Mouse (Mus musculus) gastrocnemius, postnatal 14 days (tissue): Measurements from ENCODE around the gene Ceacam16. TPM values are rescaled to one million over a fixed set of nuclear protein-coding genes. Genes with fewer than 3 reads are reported as not detected.
A peak's percentile ranks its signal among the peaks of the same experiment; 100 is the strongest.

ENCODE experiments used
- DNase-seq: peaks from one replicate; pipeline ENCODE4 v3.0.0; 2021; ENCODE audit warnings: mixed read lengths
- intact Hi-C: fragments of 180-260 bp; cut with DNase I; formaldehyde crosslinking; loops from one replicate; pipeline ENCODE4 v1.15.1; 2025; ENCODE audit warnings: low total_unique reads
- total RNA-seq, 2 experiments: library from RNA; stranded (reverse); gene quantifications; 2 replicates each; pipeline ENCODE4 v1.2.3; 2021

Ceacam16 gene
- total RNA-seq, 2 experiments from 2014 or later: 0.12 TPM; not detected in 1

- no peak for DNase-seq
- intact Hi-C loops: no loop called here
Measured at GRCm38 (mm10) chr7:19851858-19852570, 9.1 kb downstream of the Ceacam16 start, which contains the start of gene Gm19345. Gm19345 (plus strand) TSS chr7:19852003.

- intact Hi-C loops: no loop called here
- no peak for DNase-seq
Measured at GRCm38 (mm10) chr7:19844521-19845171, 16.5 kb downstream of the Ceacam16 start.

GRCm38 (mm10) chr7:19843561-19843960, 17.5 kb downstream of the Ceacam16 start:
- peak; percentile 71 for DNase-seq
- intact Hi-C loops: loop anchor here (2.0 kb wide), 1 partner anchor 41 kb away; no protein-coding TSS in a partner anchor

GRCm38 (mm10) chr7:19842885-19843504, 18.1 kb downstream of the Ceacam16 start:
- intact Hi-C loops: loop anchor here (2.0 kb wide), 1 partner anchor 40 kb away; no protein-coding TSS in a partner anchor
- peak; percentile 36 for DNase-seq

DNA sequence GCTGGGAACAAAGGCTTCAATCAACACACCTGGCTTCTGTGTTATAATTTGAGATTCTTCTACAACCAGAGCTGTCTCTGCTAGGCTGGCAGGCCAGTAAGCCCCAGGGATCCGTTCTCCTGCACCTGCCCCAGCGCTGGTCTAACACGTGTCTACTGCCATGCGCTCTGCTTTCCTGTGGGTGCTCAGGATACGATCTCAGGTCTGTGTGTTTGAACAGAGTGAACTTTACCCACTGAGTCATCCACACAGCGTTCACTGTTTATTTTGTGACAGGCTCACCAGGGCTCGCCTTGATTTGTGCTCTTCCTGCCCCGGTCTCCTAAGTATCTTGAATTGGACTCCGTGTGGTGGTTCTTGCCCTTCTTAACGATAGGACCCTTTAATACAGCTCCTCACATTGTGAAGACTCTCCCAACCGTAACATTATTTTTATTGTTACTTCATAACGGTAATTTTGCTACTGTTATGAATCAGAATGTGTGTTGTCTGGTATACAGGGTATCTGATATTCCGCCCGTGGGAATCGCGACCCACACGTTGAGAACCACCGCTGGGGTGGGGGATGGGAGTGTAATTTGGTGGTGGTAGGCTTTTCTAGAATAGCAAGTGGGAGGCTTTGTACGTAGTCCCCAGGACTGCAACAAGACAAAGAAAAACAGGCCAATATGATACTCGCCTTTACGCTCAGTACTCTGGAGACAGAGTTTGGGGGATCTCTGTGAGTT, 19.2 kb downstream of the Ceacam16 start:
- DNase-seq: no peak
- intact Hi-C loops: loop anchor here (2.0 kb wide), 1 partner anchor 39 kb away; no protein-coding TSS in a partner anchor

GRCm38 (mm10) chr7:19840936-19841335, 20.2 kb downstream of the Ceacam16 start:
- intact Hi-C loops: no loop called here
- DNase-seq: no peak

GRCm38 (mm10) chr7:19840371-19840770, 20.7 kb downstream of the Ceacam16 start:
- intact Hi-C loops: no loop called here
- DNase-seq: no peak

- DNase-seq: no peak
- intact Hi-C loops: no loop called here
Measured at GRCm38 (mm10) chr7:19836843-19837242, 24.3 kb downstream of the Ceacam16 start.

- DNase-seq: no peak
- intact Hi-C loops: no loop called here
Measured at GRCm38 (mm10) chr7:19834055-19834454, 27.0 kb downstream of the Ceacam16 start.

GRCm38 (mm10) chr7:19831837-19832236, 29.3 kb downstream of the Ceacam16 start:
- intact Hi-C loops: no loop called here

DNA sequence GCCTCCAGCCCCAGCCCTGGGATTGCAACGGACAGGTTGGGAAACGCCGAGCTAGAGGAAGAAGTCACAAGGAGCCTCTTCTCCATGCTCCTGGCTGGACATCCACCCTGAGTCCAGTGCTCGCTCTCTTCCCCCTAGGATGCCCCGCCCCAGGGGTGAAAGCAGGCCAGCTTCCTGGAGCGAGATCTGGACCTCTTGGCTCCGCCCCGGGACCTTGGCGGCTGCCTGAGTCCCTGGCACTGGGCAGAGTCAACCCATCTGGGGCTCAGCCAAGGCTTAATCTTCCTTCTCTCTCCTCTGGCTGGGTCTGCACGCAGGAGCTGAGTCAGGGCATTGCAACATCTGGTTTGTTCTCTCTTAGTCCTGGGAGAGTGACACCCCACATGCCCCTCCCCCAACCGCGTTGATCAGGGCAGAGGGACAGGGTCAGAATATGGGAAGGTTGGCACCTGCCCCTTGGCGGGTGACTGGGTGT, 30.4 kb downstream of the Ceacam16 start:
- DNase-seq: peak; percentile 95
- intact Hi-C loops: no loop called here

More at GRCm38 (mm10) chr7:19831837-19832236, 29.3 kb downstream of the Ceacam16 start:
- DNase-seq: no peak

DNA sequence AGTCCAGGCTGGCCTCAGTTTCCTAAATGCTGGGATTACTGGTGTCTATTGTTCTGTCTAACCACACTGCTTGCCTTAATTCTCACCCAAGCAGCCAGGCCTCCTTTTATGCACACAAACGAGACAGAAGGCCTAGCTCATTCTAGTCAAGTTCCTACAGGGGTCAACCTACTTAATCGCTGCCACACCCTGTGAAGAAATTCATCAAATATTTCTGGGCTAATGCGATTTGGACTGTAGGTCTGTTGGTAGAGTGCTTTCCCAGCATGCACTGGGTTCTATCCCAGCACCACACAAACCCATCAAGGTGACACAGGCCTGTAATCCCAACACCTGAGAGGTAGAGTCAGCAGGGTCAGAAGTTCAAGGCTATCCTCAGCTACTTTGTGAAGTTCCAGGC, 31.4 kb downstream of the Ceacam16 start:
- intact Hi-C loops: no loop called here

DNA sequence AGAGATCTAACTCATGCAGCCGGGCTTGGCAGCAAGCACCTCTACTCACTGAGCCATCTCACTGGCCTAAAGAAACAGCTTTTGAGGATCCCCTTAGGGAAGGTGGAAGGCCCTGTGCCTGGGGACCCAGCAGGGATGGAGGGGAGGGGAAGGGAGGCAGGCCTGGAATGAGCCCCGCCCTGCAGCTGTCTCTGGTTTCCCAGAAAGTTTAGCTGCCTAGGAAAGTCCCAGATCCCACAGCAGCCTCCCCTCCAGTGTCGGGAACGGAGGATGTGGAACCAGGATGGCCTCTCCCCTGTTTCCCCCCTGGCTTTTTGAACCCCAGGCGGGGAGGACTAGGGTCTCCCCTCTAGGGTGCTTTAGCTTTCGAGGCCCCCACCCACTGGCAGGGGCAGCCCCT, 34.3 kb downstream of the Ceacam16 start:
- intact Hi-C loops: no loop called here
- DNase-seq: peak; percentile 70

More for the DNA sequence above, 31.4 kb downstream of the Ceacam16 start:
- DNase-seq: no peak

GRCm38 (mm10) chr7:19824182-19824973, 36.7 kb downstream of the Ceacam16 start:
- peak; percentile 94 for DNase-seq
- intact Hi-C loops: no loop called here

GRCm38 (mm10) chr7:19823256-19824181, 37.6 kb downstream of the Ceacam16 start:
- intact Hi-C loops: no loop called here
- no peak for DNase-seq

- DNase-seq: peak; percentile 72
- intact Hi-C loops: no loop called here
Measured at GRCm38 (mm10) chr7:19822604-19823058, 38.5 kb downstream of the Ceacam16 start, which contains the start of gene Bcl3. Bcl3 (minus strand) TSS chr7:19822770.

- DNase-seq: no peak
- intact Hi-C loops: no loop called here
Measured at GRCm38 (mm10) chr7:19822193-19822592, 38.9 kb downstream of the Ceacam16 start.

- intact Hi-C loops: no loop called here
- no peak for DNase-seq
Measured at GRCm38 (mm10) chr7:19821633-19822032, 39.5 kb downstream of the Ceacam16 start.
